Mouse (Mus musculus) G1E (cell line): Measurements from ENCODE around the gene Sphkap.

Experiments used
- CTCF ChIP-seq: IDR thresholded peaks from 2 replicates; pipeline ENCODE4 v1.5.1; 2012; ENCODE audit warnings: low read depth, low read length, inconsistent platforms, mixed read lengths
- GATA1 ChIP-seq: IDR thresholded peaks from 2 replicates; pipeline ENCODE4 v1.6.1; 2012; ENCODE audit warnings: borderline replicate concordance, low read length, inconsistent platforms, mixed read lengths
- GATA2 ChIP-seq: IDR thresholded peaks from 2 replicates; pipeline ENCODE4 v1.6.1; 2012; ENCODE audit warnings: low read depth, low read length, inconsistent platforms, borderline replicate concordance
- TAL1 ChIP-seq: conservative IDR thresholded peaks from 2 replicates; pipeline ENCODE4 v1.6.1; 2012; ENCODE audit warnings: low read depth, low read length, inconsistent platforms, mixed read lengths

- TF ChIP-seq CTCF: no peak
- TF ChIP-seq TAL1: no peak
- TF ChIP-seq GATA1: no peak
- no peak for TF ChIP-seq GATA2
Measured at GRCm38 (mm10) chr1:83345069-83345468, 62.9 kb downstream of the Sphkap start.
